Comparison of ENCODE assay signal across 18 mouse cellular contexts in the genomic region with DNA sequence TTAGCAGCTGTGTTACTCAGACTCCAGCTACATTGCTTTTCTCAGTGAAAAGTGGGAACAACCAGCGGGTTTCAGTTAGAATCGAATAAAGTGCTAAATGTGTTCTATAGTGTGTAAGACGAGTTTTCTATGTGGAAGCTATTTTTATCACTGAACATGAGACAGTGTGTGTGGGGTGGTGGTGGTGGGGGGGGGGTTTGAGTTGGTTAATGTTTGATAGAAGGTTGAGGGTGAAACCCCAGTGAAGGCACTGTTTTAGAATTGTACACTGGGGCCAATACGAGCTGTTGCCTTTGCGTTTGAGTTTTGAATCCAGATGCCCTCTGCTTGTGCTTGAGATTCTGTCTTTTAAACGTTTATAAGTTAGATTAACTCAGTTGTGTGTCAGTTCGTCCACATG. TPM values are rescaled to one million over a fixed set of nuclear protein-coding genes. Genes with fewer than 3 reads are reported as not detected.
DNase-seq lines count a peak whose midpoint lies in the region; ATAC-seq and TF ChIP-seq lines count a peak whose summit lies in the region.
"Had no signal": no experiment of that assay in that cellular context is flagged by ENCODE, and none has a peak within 500 bp of the region (broad histone marks: within the 10 kb centered on the region; RNA-seq: fewer than 3 reads in every experiment).

No protein-coding gene starts in this region.

- no peak overlapping the region for H3K9ac ChIP-seq in intestine, embryonic 15.5 days
- H3K9ac ChIP-seq in intestine, postnatal 0 days (ENCODE audit: low read depth, low read length) = no peak overlapping the region
- no peak overlapping the region for H3K9ac ChIP-seq in midbrain, embryonic 13.5 days (replicated peaks)
- no peak overlapping the region for H3K9ac ChIP-seq in liver, embryonic 14.5 days (replicated peaks)
- H3K9ac ChIP-seq in hindbrain, embryonic 13.5 days = no peak overlapping the region
- H3K9ac ChIP-seq: forebrain, embryonic 13.5 days; heart, embryonic 15.5 days; hindbrain, embryonic 14.5 days had no signal

- no peaks in the 10 kb centered on the region for H3K27me3 ChIP-seq in intestine, embryonic 15.5 days (replicated peaks)
- no peaks in the 10 kb centered on the region for H3K27me3 ChIP-seq in intestine, postnatal 0 days (replicated peaks; ENCODE audit: control insufficient read depth, insufficient read depth, low read length)
- no peaks in the 10 kb centered on the region for H3K27me3 ChIP-seq in midbrain, embryonic 10.5 days (ENCODE audit: low read depth, poor library complexity, severe bottlenecking)
- H3K27me3 ChIP-seq in midbrain, embryonic 13.5 days = no peaks in the 10 kb centered on the region
- no peaks in the 10 kb centered on the region for H3K27me3 ChIP-seq in liver, embryonic 14.5 days (ENCODE audit: control insufficient read depth, insufficient read depth, low read length)
- no peaks in the 10 kb centered on the region for H3K27me3 ChIP-seq in hindbrain, embryonic 13.5 days
- H3K27me3 ChIP-seq: forebrain, embryonic 13.5 days; heart, embryonic 15.5 days had no signal

- 0 out of 2 replicates have a peak, but pooled peaks have one; percentile 57 for ATAC-seq in intestine, embryonic 15.5 days
- no peak for ATAC-seq in intestine, postnatal 0 days
- ATAC-seq in midbrain, embryonic 13.5 days = no peak
- no peak for ATAC-seq in liver, embryonic 14.5 days (ENCODE audit: insufficient read depth)
- ATAC-seq in hindbrain, embryonic 13.5 days (ENCODE audit: low FRiP score) = no peak
- ATAC-seq: forebrain, embryonic 13.5 days had no signal

- H3K4me2 ChIP-seq in intestine, embryonic 15.5 days (replicated peaks) = no peak overlapping the region
- H3K4me2 ChIP-seq in intestine, postnatal 0 days (replicated peaks; ENCODE audit: low read depth) = no peak overlapping the region
- no peak overlapping the region for H3K4me2 ChIP-seq in midbrain, embryonic 13.5 days (replicated peaks)
- H3K4me2 ChIP-seq in liver, embryonic 14.5 days (ENCODE audit: low read depth) = 0 out of 2 replicates have a peak overlapping the region, but pooled peaks have one; percentile 13
- H3K4me2 ChIP-seq in hindbrain, embryonic 13.5 days = no peak overlapping the region
- H3K4me2 ChIP-seq: forebrain, embryonic 13.5 days; heart, embryonic 11.5 days; heart, embryonic 15.5 days; hindbrain, embryonic 14.5 days had no signal

- no peak for DNase-seq in midbrain, embryonic 10.5 days (ENCODE audit: low spot score)
- DNase-seq in liver, embryonic 14.5 days (ENCODE audit: low read depth in 3 of 3, low spot score in 3 of 3) = no peak
- no peak for DNase-seq in gastrocnemius, postnatal 4 days (ENCODE audit: low spot score in 2 of 2)
- DNase-seq: adrenal gland, adult 2 months; adrenal gland, postnatal 25 days; cerebellum, postnatal 36 days; gastrocnemius, postnatal 25 days; heart, adult 2 months; heart, postnatal 14 days had no signal

- no peak overlapping the region for H3K4me3 ChIP-seq in intestine, embryonic 15.5 days (replicated peaks)
- no peak overlapping the region for H3K4me3 ChIP-seq in intestine, postnatal 0 days (ENCODE audit: low read depth, low read length)
- no peak overlapping the region for H3K4me3 ChIP-seq in midbrain, embryonic 10.5 days
- H3K4me3 ChIP-seq in midbrain, embryonic 13.5 days (replicated peaks) = no peak overlapping the region
- no peak overlapping the region for H3K4me3 ChIP-seq in liver, embryonic 14.5 days (ENCODE audit: insufficient read depth in 1 of 2, low read depth in 2 of 2, low read length in 2 of 2)
- H3K4me3 ChIP-seq in hindbrain, embryonic 13.5 days = no peak overlapping the region
- H3K4me3 ChIP-seq: embryonic facial prominence, embryonic 10.5 days; forebrain, embryonic 13.5 days; heart, adult 2 months; heart, embryonic 15.5 days had no signal

- H3K27ac ChIP-seq in intestine, embryonic 15.5 days = no peak overlapping the region
- H3K27ac ChIP-seq in intestine, postnatal 0 days (ENCODE audit: low read depth, low read length) = no peak overlapping the region
- H3K27ac ChIP-seq in midbrain, embryonic 10.5 days (replicated peaks) = 0 out of 2 replicates have a peak overlapping the region, but pooled peaks have one; percentile 42
- H3K27ac ChIP-seq in midbrain, embryonic 13.5 days = no peak overlapping the region
- H3K27ac ChIP-seq in liver, embryonic 14.5 days = no peak overlapping the region
- H3K27ac ChIP-seq in hindbrain, embryonic 13.5 days = no peak overlapping the region
- H3K27ac ChIP-seq: forebrain, embryonic 13.5 days; heart, adult 2 months; heart, embryonic 15.5 days; hindbrain, embryonic 14.5 days had no signal

- TF ChIP-seq EP300 in liver, embryonic 14.5 days (IDR thresholded peaks at IDR 0.05; ENCODE audit: low read depth) = no peak

- WGBS in intestine, embryonic 15.5 days = 51% methylated on average over 7 of the region's 7 CpGs
- WGBS in intestine, postnatal 0 days = 46% methylated on average over 7 of the region's 7 CpGs
- 89% methylated on average over 7 of the region's 7 CpGs for WGBS in midbrain, embryonic 10.5 days
- WGBS in midbrain, embryonic 13.5 days = 85% methylated on average over 7 of the region's 7 CpGs
- 56% methylated on average over 7 of the region's 7 CpGs for WGBS in liver, embryonic 14.5 days (ENCODE audit: insufficient replicate concordance)
- WGBS in hindbrain, embryonic 13.5 days = 77% methylated on average over 7 of the region's 7 CpGs

- H3K4me1 ChIP-seq in intestine, embryonic 15.5 days (replicated peaks) = 0 out of 2 replicates have a peak, but pooled peaks cover 14% of the 10 kb centered on the region
- H3K4me1 ChIP-seq in intestine, postnatal 0 days (replicated peaks; ENCODE audit: control insufficient read depth, insufficient read depth, low read length) = no peaks in the 10 kb centered on the region
- peaks cover 15% of the 10 kb centered on the region for H3K4me1 ChIP-seq in midbrain, embryonic 10.5 days
- H3K4me1 ChIP-seq in midbrain, embryonic 13.5 days (replicated peaks) = 0 out of 2 replicates have a peak, but pooled peaks cover 3% of the 10 kb centered on the region
- H3K4me1 ChIP-seq in liver, embryonic 14.5 days (replicated peaks; ENCODE audit: control insufficient read depth in 2 of 2, insufficient read depth in 2 of 2, low read length in 1 of 2) = peaks cover 0 to 11% of the 10 kb centered on the region in 2 experiments; a peak in 2 of 4 replicates
- peaks cover 8% of the 10 kb centered on the region for H3K4me1 ChIP-seq in hindbrain, embryonic 13.5 days (replicated peaks)

- no peak for TF ChIP-seq CTCF in intestine, postnatal 0 days (IDR thresholded peaks at IDR 0.05; ENCODE audit: low read depth)
- no peak for TF ChIP-seq CTCF in liver, embryonic 14.5 days (IDR thresholded peaks at IDR 0.05; ENCODE audit: low read depth)

- no peaks in the 10 kb centered on the region for H3K9me3 ChIP-seq in intestine, embryonic 15.5 days
- no peaks in the 10 kb centered on the region for H3K9me3 ChIP-seq in intestine, postnatal 0 days (ENCODE audit: control insufficient read depth)
- H3K9me3 ChIP-seq in midbrain, embryonic 10.5 days (replicated peaks) = no peaks in the 10 kb centered on the region
- H3K9me3 ChIP-seq in midbrain, embryonic 13.5 days = no peaks in the 10 kb centered on the region
- H3K9me3 ChIP-seq in liver, embryonic 14.5 days (ENCODE audit: control insufficient read depth, low read length) = no peaks in the 10 kb centered on the region
- H3K9me3 ChIP-seq in hindbrain, embryonic 13.5 days = no peaks in the 10 kb centered on the region
- H3K9me3 ChIP-seq: embryonic facial prominence, embryonic 10.5 days; forebrain, embryonic 13.5 days; heart, embryonic 15.5 days had no signal

- no peaks in the 10 kb centered on the region for H3K36me3 ChIP-seq in intestine, embryonic 15.5 days
- no peaks in the 10 kb centered on the region for H3K36me3 ChIP-seq in intestine, postnatal 0 days (ENCODE audit: control insufficient read depth, insufficient read depth)
- H3K36me3 ChIP-seq in midbrain, embryonic 10.5 days = no peaks in the 10 kb centered on the region
- no peaks in the 10 kb centered on the region for H3K36me3 ChIP-seq in midbrain, embryonic 13.5 days
- H3K36me3 ChIP-seq in liver, embryonic 14.5 days (replicated peaks; ENCODE audit: control insufficient read depth, insufficient read depth, low read depth) = no peaks in the 10 kb centered on the region
- H3K36me3 ChIP-seq in hindbrain, embryonic 13.5 days = no peaks in the 10 kb centered on the region
- H3K36me3 ChIP-seq: embryonic facial prominence, embryonic 10.5 days; heart, embryonic 15.5 days had no signal

RNA-seq across cellular contexts. Expression of gene Foxo1, which starts 24.4 kb away (rescaled TPM):
- polyA plus RNA-seq in intestine, embryonic 15.5 days (2015; fragmentation: Nextera tagmentation; extraction: Ambion mirVana) = 5.8 and 6.4 TPM in 2 replicates
- 4.4 and 4.6 TPM in 2 replicates for polyA plus RNA-seq in intestine, postnatal 0 days (2015; fragmentation: Nextera tagmentation; extraction: Ambion mirVana)
- 1.9 and 2.1 TPM in 2 replicates for polyA plus RNA-seq in midbrain, embryonic 10.5 days (2016; fragmentation: Nextera tagmentation; extraction: Ambion mirVana)
- polyA plus RNA-seq in midbrain, embryonic 13.5 days (2015; fragmentation: Nextera tagmentation; extraction: Ambion mirVana) = 1.7 and 2.6 TPM in 2 replicates
- polyA plus RNA-seq in liver, embryonic 14.5 days (2012; rRNA removed) = 1.00 and 1.0 TPM in 2 replicates
- 1.4 and 1.6 TPM in 2 replicates for polyA plus RNA-seq in liver, embryonic 14.5 days (2014; fragmentation: Nextera tagmentation; extraction: Ambion mirVana)
- 2.7 and 2.9 TPM in 2 replicates for polyA plus RNA-seq in hindbrain, embryonic 13.5 days (2015; fragmentation: Nextera tagmentation; extraction: Ambion mirVana)
- 10 to 100 TPM; 11.9 to 13.2 TPM for total RNA-seq in gastrocnemius, postnatal 4 days (2021)
